Mouse (Mus musculus) ES-E14 (cell line): ENCODE data around the gene Trmt10b. TPM values are rescaled to one million over a fixed set of nuclear protein-coding genes. Genes with fewer than 3 reads are reported as not detected.

Experiments
- DNase-seq: peaks from one replicate; pipeline ENCODE4 v3.0.0-alpha.2; 2013; ENCODE audit warnings: low read depth, low spot score
- H3K27ac ChIP-seq: 2 replicates; pipeline ENCODE4 v1.5.1; 2012; ENCODE audit warnings: low read depth, mild to moderate bottlenecking, low read length, moderate library complexity, mixed read lengths; ENCODE audit not compliant: poor library complexity, insufficient read depth, severe bottlenecking
- H3K36me3 ChIP-seq: 2 replicates; pipeline ENCODE4 v1.6.1; 2012; ENCODE audit warnings: mild to moderate bottlenecking, low read length, moderate library complexity, mixed read lengths; ENCODE audit not compliant: control insufficient read depth, poor library complexity, insufficient read depth, severe bottlenecking
- H3K4me1 ChIP-seq, 2 experiments: fragments of 150-350 bp in 1 of 2; sonication (generic) in 1 of 2; 2 replicates each; pipeline ENCODE4 v1.6.1; 2012; ENCODE audit warnings: low read length in 2 of 2, mild to moderate bottlenecking in 1 of 2, mixed read lengths in 1 of 2; ENCODE audit not compliant: control insufficient read depth in 2 of 2, insufficient read depth in 2 of 2, poor library complexity in 1 of 2
- H3K4me3 ChIP-seq, 2 experiments: fragments of 150-350 bp in 1 of 2; sonication (generic) in 1 of 2; 2 replicates each; pipeline ENCODE4 v1.5.1; 2012; ENCODE audit warnings: low read length in 2 of 2, low read depth in 1 of 2, mild to moderate bottlenecking in 1 of 2, mixed read lengths in 1 of 2; ENCODE audit not compliant: insufficient read depth in 1 of 2, poor library complexity in 1 of 2, severe bottlenecking in 1 of 2
- H3K9ac ChIP-seq: 2 replicates; pipeline ENCODE4 v1.6.1; 2012; ENCODE audit warnings: low read depth, mild to moderate bottlenecking, low read length, mixed read lengths; ENCODE audit not compliant: poor library complexity, insufficient read depth, severe bottlenecking
- H3K9me3 ChIP-seq: fragments of 150-350 bp; sonication (generic); 2 replicates; pipeline ENCODE4 v1.6.1; 2012; ENCODE audit warnings: low read depth, mild to moderate bottlenecking, low read length; ENCODE audit not compliant: control insufficient read depth, insufficient read depth
- CHD2 ChIP-seq: IDR thresholded peaks from 2 replicates; pipeline ENCODE4 v1.6.1; 2014; ENCODE audit warnings: mild to moderate bottlenecking, low read depth, low read length, inconsistent platforms
- HCFC1 ChIP-seq: IDR thresholded peaks from 2 replicates; pipeline ENCODE4 v1.6.1; 2012; ENCODE audit warnings: low read length, inconsistent platforms, borderline replicate concordance; ENCODE audit not compliant: insufficient read depth
- MAFK ChIP-seq: IDR thresholded peaks from 2 replicates; pipeline ENCODE4 v1.6.1; 2014; ENCODE audit warnings: mild to moderate bottlenecking, low read depth, low read length, inconsistent platforms; ENCODE audit not compliant: insufficient read depth
- ZC3H11A ChIP-seq: IDR thresholded peaks from 2 replicates; pipeline ENCODE4 v1.6.1; 2012; ENCODE audit warnings: low read depth, mild to moderate bottlenecking, inconsistent platforms, low read length, borderline replicate concordance
- ZNF384 ChIP-seq: IDR thresholded peaks from 2 replicates; pipeline ENCODE4 v1.6.1; 2012; ENCODE audit warnings: low read depth, low read length, inconsistent platforms
- in situ Hi-C, 2 experiments: fragments of 600-800 bp; cut with MboI; formaldehyde crosslinking; loops; one replicate each; pipeline ENCODE4 v1.15.1; 2025; ENCODE audit warnings: low sequenced_read_pairs in 2 of 2, inconsistent platforms in 1 of 2; ENCODE audit not compliant: unreplicated experiment in 2 of 2
- total RNA-seq: library from RNA; depleted of rRNA; stranded (reverse); fragments of 300-350 nt; gene quantifications from 2 replicates; pipeline ENCODE4 v1.2.3, GENCODE M21; 2012; rRNA removed

Gene Trmt10b
- total RNA-seq, 1 experiment = 8.8 TPM

DNA sequence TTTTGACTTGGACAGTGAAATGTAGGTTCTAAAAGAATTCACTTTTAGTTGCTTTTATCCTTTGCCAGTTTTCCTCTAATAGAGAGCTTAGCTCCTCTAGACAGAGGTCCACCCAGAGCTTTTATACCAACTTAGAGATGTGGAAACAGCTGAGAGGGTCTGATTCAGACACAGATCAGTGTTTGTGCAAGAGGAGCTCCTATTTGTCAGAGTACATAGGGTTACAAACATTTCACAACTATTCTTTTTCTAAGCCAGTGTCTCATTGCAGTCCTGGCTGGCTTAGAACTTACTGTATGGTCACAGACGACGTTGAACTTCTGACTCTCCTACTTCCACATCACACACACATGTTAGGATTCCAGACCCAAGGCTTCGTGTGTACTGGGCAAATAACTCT lies 59.7 kb downstream of the Trmt10b start:
- TF ChIP-seq MAFK (no peak), ZC3H11A (no peak), ZNF384 (no peak), HCFC1 (no peak), CHD2 (no peak)
- H3K36me3 ChIP-seq = no peaks in the 10 kb centered on the region
- no peak overlapping the region for H3K27ac ChIP-seq
- H3K4me1 ChIP-seq = no peaks in the 10 kb centered on the region
- no peak for DNase-seq
- H3K9ac ChIP-seq = no peak overlapping the region
- in situ Hi-C loops = no loop called here
- H3K4me3 ChIP-seq = no peak overlapping the region
- no peaks in the 10 kb centered on the region for H3K9me3 ChIP-seq

Other genes with a start within 250 kb of the Trmt10b start
- 3.3 and 4.2 TPM in 2 replicates for gene Fbxo10, start 212.5 kb upstream of the Trmt10b start, total RNA-seq
- 237 and 275 TPM in 2 replicates for gene Tomm5, start 189.0 kb upstream of the Trmt10b start, total RNA-seq
- gene Frmpd1, start 112.3 kb upstream of the Trmt10b start, total RNA-seq = 0.74 and 1.3 TPM in 2 replicates
- 8.2 and 9.0 TPM in 2 replicates for gene Dcaf10, start 45.0 kb downstream of the Trmt10b start, total RNA-seq
- 56.7 and 64.5 TPM in 2 replicates for gene Exosc3, start 45.6 kb downstream of the Trmt10b start, total RNA-seq
- 30.7 and 38.1 TPM in 2 replicates for gene Slc25a51, start 111.6 kb downstream of the Trmt10b start, total RNA-seq
- gene Shb, start 235.3 kb downstream of the Trmt10b start, total RNA-seq = 15.0 and 15.9 TPM in 2 replicates